Mouse (Mus musculus) erythroid progenitor cell, adult 5-6 weeks (primary cell): ENCODE results near the gene Gm28042. TPM values are rescaled to one million over a fixed set of nuclear protein-coding genes. Genes with fewer than 3 reads are reported as not detected.

Experiments
- ATAC-seq: replicated peaks from 2 replicates; pipeline ENCODE4 v1.8.0; 2016; ENCODE audit warnings: moderate number of reproducible peaks, mild to moderate bottlenecking, moderate TSS enrichment, inconsistent platforms; ENCODE audit not compliant: poor library complexity, low FRiP score, severe bottlenecking
- total RNA-seq, 2 experiments: library from RNA; stranded (forward) in 1 of 2; stranded (reverse) in 1 of 2; fragments of 150-400 nt in 1 of 2; fragments of 186-747, 209-891 nt in 1 of 2; gene quantifications; 2 replicates each; pipeline versions ENCODE4 v1.2.3 to v1.2.4; 2015 to 2017; ENCODE audit warnings: low replicate concordance in 2 of 2

Gm28042 gene
- total RNA-seq, 2 experiments from 2014 or later: not detected

GRCm38 (mm10) chr2:120054771-120055552, 27.7 kb downstream of the Gm28042 start:
- ATAC-seq: no peak

- no peak for ATAC-seq
These were observed 28.6 kb downstream of the Gm28042 start for GRCm38 (mm10) chr2:120055923-120056322.

GRCm38 (mm10) chr2:120058818-120059217, 31.5 kb downstream of the Gm28042 start:
- no peak for ATAC-seq

GRCm38 (mm10) chr2:120059466-120059865, 32.2 kb downstream of the Gm28042 start:
- ATAC-seq: no peak

GRCm38 (mm10) chr2:120060190-120060589, 32.9 kb downstream of the Gm28042 start:
- ATAC-seq: no peak

- ATAC-seq: no peak
These were observed 33.4 kb downstream of the Gm28042 start for GRCm38 (mm10) chr2:120060651-120061050.

GRCm38 (mm10) chr2:120062248-120062647, 35.0 kb downstream of the Gm28042 start:
- ATAC-seq: no peak

GRCm38 (mm10) chr2:120064639-120065038, 37.3 kb downstream of the Gm28042 start:
- ATAC-seq: no peak

- no peak for ATAC-seq
These were observed 38.0 kb downstream of the Gm28042 start for GRCm38 (mm10) chr2:120065243-120065642.

GRCm38 (mm10) chr2:120066224-120066623, 38.9 kb downstream of the Gm28042 start:
- no peak for ATAC-seq

GRCm38 (mm10) chr2:120068555-120069465, 41.5 kb downstream of the Gm28042 start:
- ATAC-seq: no peak

GRCm38 (mm10) chr2:120069466-120069990, 42.2 kb downstream of the Gm28042 start:
- no peak for ATAC-seq

GRCm38 (mm10) chr2:120074096-120074495, 46.8 kb downstream of the Gm28042 start:
- no peak for ATAC-seq

GRCm38 (mm10) chr2:120076076-120076705, 48.9 kb downstream of the Gm28042 start:
- no peak for ATAC-seq

- no peak for ATAC-seq
These were observed 55.1 kb downstream of the Gm28042 start for GRCm38 (mm10) chr2:120082416-120082815.

GRCm38 (mm10) chr2:120084593-120085361, 57.5 kb downstream of the Gm28042 start:
- no peak for ATAC-seq

- ATAC-seq: no peak
These were observed 58.7 kb downstream of the Gm28042 start for GRCm38 (mm10) chr2:120086038-120086437.

- no peak for ATAC-seq
These were observed 60.1 kb downstream of the Gm28042 start for GRCm38 (mm10) chr2:120087391-120087790.

GRCm38 (mm10) chr2:120087897-120088296, 60.6 kb downstream of the Gm28042 start:
- no peak for ATAC-seq
